Mouse (Mus musculus) erythroblast, embryonic 14.5 days (primary cell): ENCODE data around the gene Dennd1a.

Experiments
- GATA1 ChIP-seq: IDR thresholded peaks from 2 replicates; pipeline ENCODE4 v1.6.1; 2012; ENCODE audit warnings: low read length, inconsistent platforms, mixed read lengths
- TAL1 ChIP-seq: IDR thresholded peaks from 3 replicates; pipeline ENCODE4 v1.6.1; 2012; ENCODE audit warnings: low read length, inconsistent platforms, mixed read lengths

- no peak for TF ChIP-seq GATA1
- TF ChIP-seq TAL1, result no peak
These were observed 221.3 kb downstream of the Dennd1a start for GRCm38 (mm10) chr2:38065914-38066313.
